Mouse (Mus musculus) heart, adult 2 months (tissue): ENCODE results near the gene Myt1.

ENCODE experiments used
- CTCF ChIP-seq: fragments of 200-600 bp; IDR thresholded peaks from 2 replicates; pipeline ENCODE4 v1.8.1; 2022; ENCODE audit warnings: antibody characterized with exemption, mild to moderate bottlenecking, moderate library complexity
- EP300 ChIP-seq: fragments of 200-500 bp; IDR thresholded peaks from 2 replicates; pipeline ENCODE4 v1.6.1; 2011; ENCODE audit warnings: low read depth, low read length, control low read depth; ENCODE audit not compliant: insufficient read depth
- POLR2A ChIP-seq: fragments of 200-500 bp; IDR thresholded peaks from 2 replicates; pipeline ENCODE4 v1.6.1; 2011; ENCODE audit warnings: mild to moderate bottlenecking, low read depth, low read length, control low read depth; ENCODE audit not compliant: insufficient read depth

DNA sequence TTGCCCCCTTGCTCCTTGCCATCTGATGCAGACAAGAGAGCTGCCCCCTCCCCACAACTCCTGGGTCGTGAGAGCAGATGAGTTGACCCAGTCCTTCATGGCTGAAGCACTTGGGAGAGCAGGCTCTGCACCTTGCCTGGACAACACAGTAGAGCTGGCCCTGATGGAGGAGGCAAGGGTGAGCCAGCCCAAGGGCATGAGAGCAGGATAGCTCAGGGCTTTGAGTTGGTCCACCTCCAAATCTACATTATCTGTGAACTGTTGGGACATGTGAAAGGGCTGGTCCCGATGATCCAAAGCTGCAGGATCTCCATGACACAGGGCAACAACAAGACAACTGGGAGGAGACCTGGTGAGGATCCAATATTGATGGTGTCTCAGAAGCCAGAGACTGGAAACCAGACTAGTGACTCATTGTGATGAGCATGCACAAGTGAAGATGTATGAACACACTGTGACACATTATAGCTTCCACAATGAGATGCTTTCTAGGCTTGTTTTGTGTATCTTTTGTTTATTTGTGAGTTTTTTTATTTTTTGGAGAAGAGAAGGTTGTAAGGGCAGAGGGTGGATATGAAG lies 4.9 kb upstream of the Myt1 start:
- TF ChIP-seq POLR2A (no peak), CTCF (no peak), EP300 (no peak)
